Mouse (Mus musculus): ENCODE results near the gene Dync1li1. TPM values are rescaled to one million over a fixed set of nuclear protein-coding genes. Genes with fewer than 3 reads are reported as not detected.
A peak's percentile ranks its signal among the peaks of the same experiment; 100 is the strongest.

The Dync1li1 gene
- total RNA-seq, 2 experiments from 2014 or later = 93.4 to 102 TPM

- no peak for DNase-seq
These were observed 41.6 kb downstream of the Dync1li1 start for GRCm38 (mm10) chr9:114729911-114730805.

- DNase-seq = peak; percentile 95
These were observed 42.6 kb downstream of the Dync1li1 start, which contains the start of gene Cmtm6 for GRCm38 (mm10) chr9:114731011-114731755. TSS of gene Cmtm6 (plus strand) at chr9:114731116.

- DNase-seq = no peak
These were observed 43.5 kb downstream of the Dync1li1 start for GRCm38 (mm10) chr9:114731871-114732682.

- DNase-seq = no peak
These were observed 44.6 kb downstream of the Dync1li1 start for GRCm38 (mm10) chr9:114733238-114733637.

- no peak for DNase-seq
These were observed 47.9 kb downstream of the Dync1li1 start for GRCm38 (mm10) chr9:114736442-114736841.

- DNase-seq = no peak
These were observed 51.7 kb downstream of the Dync1li1 start for GRCm38 (mm10) chr9:114740336-114740735.

- no peak for DNase-seq
These were observed 54.1 kb downstream of the Dync1li1 start for GRCm38 (mm10) chr9:114742731-114743130.

- DNase-seq = no peak
These were observed 56.6 kb downstream of the Dync1li1 start for GRCm38 (mm10) chr9:114745163-114745562.

- no peak for DNase-seq
These were observed 57.1 kb downstream of the Dync1li1 start for GRCm38 (mm10) chr9:114745654-114746053.

- no peak for DNase-seq
These were observed 58.4 kb downstream of the Dync1li1 start for GRCm38 (mm10) chr9:114747012-114747411.

- no peak for DNase-seq
These were observed 58.9 kb downstream of the Dync1li1 start for GRCm38 (mm10) chr9:114747466-114747865.

- DNase-seq = no peak
These were observed 63.0 kb downstream of the Dync1li1 start for GRCm38 (mm10) chr9:114751582-114751981.

- no peak for DNase-seq
These were observed 63.7 kb downstream of the Dync1li1 start for GRCm38 (mm10) chr9:114752311-114752710.

GRCm38 (mm10) chr9:114752863-114753484 is 64.4 kb downstream of the Dync1li1 start:
- DNase-seq = peak; percentile 88 to 89

- no peak for DNase-seq
These were observed 69.7 kb downstream of the Dync1li1 start for GRCm38 (mm10) chr9:114758272-114758671.

- DNase-seq = no peak
These were observed 70.2 kb downstream of the Dync1li1 start for GRCm38 (mm10) chr9:114758801-114759200.

- DNase-seq = no peak
These were observed 71.3 kb downstream of the Dync1li1 start for GRCm38 (mm10) chr9:114759886-114760285.

- DNase-seq = no peak
These were observed 71.8 kb downstream of the Dync1li1 start for GRCm38 (mm10) chr9:114760353-114760752.

GRCm38 (mm10) chr9:114761848-114762247 is 73.3 kb downstream of the Dync1li1 start:
- DNase-seq = no peak

GRCm38 (mm10) chr9:114763341-114763740 is 74.8 kb downstream of the Dync1li1 start:
- no peak for DNase-seq

- DNase-seq = peak; percentile 38 to 53
These were observed 78.4 kb downstream of the Dync1li1 start for GRCm38 (mm10) chr9:114767030-114767429.

GRCm38 (mm10) chr9:114767507-114767906 is 78.9 kb downstream of the Dync1li1 start:
- DNase-seq = no peak

Measured in layer of hippocampus, postnatal 36 days (tissue).